Mouse (Mus musculus) thymus, postnatal 4 days (tissue): ENCODE data around the gene Olfr536.
"Not testable (repeated sequence)": the region's sequence is repeated elsewhere in the genome, so short reads cannot be mapped to it uniquely, and the experiment has no call there.

Experiments
- DNase-seq: peaks from one replicate; pipeline ENCODE4 v3.0.0; 2021

Gene Olfr536

GRCm38 (mm10) chr7:140507346-140508021 is at the start of gene Olfr536:
Olfr536 (minus strand) TSS chr7:140507396.
- not testable (repeated sequence) for DNase-seq

DNA sequence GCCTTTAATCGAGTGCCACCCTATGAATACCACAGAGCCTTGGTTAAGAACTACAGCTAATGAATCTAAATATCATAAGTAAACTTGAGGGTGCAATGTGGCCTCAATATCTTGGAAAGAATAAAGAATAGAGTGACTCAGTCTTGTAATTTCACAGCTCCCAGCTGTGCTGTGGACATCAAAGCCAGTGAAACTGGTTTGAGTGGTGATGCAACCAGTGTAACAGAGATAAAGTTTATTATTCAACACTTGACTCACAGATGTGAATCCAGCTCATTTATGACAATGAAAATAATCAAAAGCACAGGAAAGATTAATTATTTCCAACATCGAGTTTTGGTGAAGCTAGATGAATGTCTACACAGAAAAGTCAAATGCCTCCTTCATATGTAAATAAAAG is 32.5 kb upstream of the Olfr536 start:
- DNase-seq: no peak

- DNase-seq: no peak
Observed at GRCm38 (mm10) chr7:140494702-140495101, 12.5 kb downstream of the Olfr536 start.

DNA sequence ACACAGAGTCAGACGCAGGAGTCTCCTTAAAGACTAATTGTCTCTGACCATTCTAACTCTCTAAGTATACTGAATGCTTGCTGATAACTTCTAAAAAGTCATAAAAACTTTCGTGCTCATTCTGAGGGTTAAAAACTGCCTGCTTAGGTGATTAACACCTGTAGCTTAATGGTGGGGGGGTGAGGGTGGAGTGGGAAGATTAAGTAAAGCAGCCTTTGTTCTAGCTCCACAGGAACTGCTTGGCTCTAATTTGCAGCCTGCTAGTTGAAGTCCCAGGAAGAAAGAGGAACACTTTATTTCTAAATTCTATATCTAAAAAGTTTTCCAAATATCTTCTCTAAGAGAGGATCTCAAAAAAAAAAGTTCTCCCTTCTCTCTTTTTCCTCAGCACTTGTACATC is 13.0 kb downstream of the Olfr536 start:
- no peak for DNase-seq

DNA sequence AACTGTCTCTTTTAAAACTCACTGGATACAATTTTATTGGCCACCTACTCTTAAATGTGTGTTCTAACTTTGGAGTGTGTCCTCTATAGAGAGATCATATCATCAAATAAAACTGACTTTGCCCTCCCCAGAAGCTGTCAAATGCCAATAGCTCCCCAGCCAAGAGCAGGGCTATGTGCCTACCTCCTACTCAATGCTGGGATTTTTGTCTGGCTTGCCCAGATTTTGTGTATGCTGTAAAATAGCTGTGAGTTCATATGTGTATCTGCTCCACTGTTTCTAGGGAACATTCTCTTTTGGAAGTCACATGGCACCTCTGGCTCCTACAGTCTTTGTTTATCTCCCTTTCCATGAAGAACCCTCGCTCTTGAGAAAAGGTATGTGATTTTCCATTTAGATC is 18.2 kb downstream of the Olfr536 start:
- no peak for DNase-seq

GRCm38 (mm10) chr7:140483916-140484315 is 23.3 kb downstream of the Olfr536 start, which contains the start of gene Olfr535:
Olfr535 (plus strand) TSS chr7:140484216.
- DNase-seq: no peak

- no peak for DNase-seq
Observed at GRCm38 (mm10) chr7:140478733-140479132, 28.5 kb downstream of the Olfr536 start.

GRCm38 (mm10) chr7:140477886-140478285 is 29.3 kb downstream of the Olfr536 start:
- no peak for DNase-seq

GRCm38 (mm10) chr7:140463070-140463469 is 44.1 kb downstream of the Olfr536 start, which contains the start of gene Olfr533:
Olfr533 (plus strand) TSS chr7:140463370.
- DNase-seq: not testable (repeated sequence)
